Mouse (Mus musculus) midbrain, postnatal 0 days (tissue): ENCODE results near the gene Eif3l. TPM values are rescaled to one million over a fixed set of nuclear protein-coding genes. Genes with fewer than 3 reads are reported as not detected.
"Not testable (repeated sequence)": the region's sequence is repeated elsewhere in the genome, so short reads cannot be mapped to it uniquely, and the experiment has no call there.

ENCODE experiments used
- ATAC-seq: fragments of 200-750 bp; cut with Nextera tagmentation; 2 replicates; pipeline ENCODE4 v1.8.0; 2017; ENCODE audit warnings: moderate number of reproducible peaks, mild to moderate bottlenecking, moderate TSS enrichment, moderate library complexity; ENCODE audit not compliant: low FRiP score
- DNase-seq: peaks from one replicate; pipeline ENCODE4 v3.0.0-alpha.2; 2015; ENCODE audit warnings: low spot score
- H3K27ac ChIP-seq: fragments of 300-500 bp; sonication (generic); 2 replicates; pipeline ENCODE4 v1.5.1; 2014; ENCODE audit warnings: low read depth, mild to moderate bottlenecking, low read length, mixed read lengths
- H3K27me3 ChIP-seq: fragments of 300-500 bp; sonication (generic); 2 replicates; pipeline ENCODE4 v1.6.1; 2014; ENCODE audit warnings: low read length, control low read depth, mixed read lengths; ENCODE audit not compliant: insufficient read depth
- H3K36me3 ChIP-seq: fragments of 300-500 bp; sonication (generic); 2 replicates; pipeline ENCODE4 v1.6.1; 2014; ENCODE audit warnings: low read length, control low read depth, mixed read lengths; ENCODE audit not compliant: insufficient read depth
- H3K4me1 ChIP-seq: fragments of 300-500 bp; sonication (generic); 2 replicates; pipeline ENCODE4 v1.6.1; 2014; ENCODE audit warnings: mild to moderate bottlenecking, control low read depth, antibody characterized with exemption, low read length, mixed read lengths; ENCODE audit not compliant: insufficient read depth
- H3K4me2 ChIP-seq: fragments of 300-500 bp; sonication (generic); 2 replicates; pipeline ENCODE4 v1.6.1; 2014; ENCODE audit warnings: low read depth, mild to moderate bottlenecking, low read length, mixed read lengths; ENCODE audit not compliant: poor library complexity, severe bottlenecking
- H3K4me3 ChIP-seq: fragments of 300-500 bp; sonication (generic); 2 replicates; pipeline ENCODE4 v1.5.1; 2014; ENCODE audit warnings: low read depth, mild to moderate bottlenecking, low read length, moderate library complexity
- H3K9ac ChIP-seq: fragments of 300-500 bp; sonication (generic); replicated peaks from 2 replicates; pipeline ENCODE4 v1.6.1; 2014; ENCODE audit warnings: mild to moderate bottlenecking, low read length, moderate library complexity, mixed read lengths; ENCODE audit not compliant: poor library complexity, severe bottlenecking
- H3K9me3 ChIP-seq: fragments of 300-500 bp; sonication (generic); 2 replicates; pipeline ENCODE4 v1.6.1; 2016; ENCODE audit warnings: low read length, control low read depth
- CTCF ChIP-seq: IDR thresholded peaks from 2 replicates; pipeline ENCODE4 v1.5.1; 2016; ENCODE audit warnings: antibody characterized with exemption, mild to moderate bottlenecking
- WGBS: fragments of 180-500 bp; shearing (Covaris S2); extraction: QIAGEN DNeasy Blood & Tissue Kit; methylation state at CpG from one replicate; pipeline ENCODE4 v1.1.7; 2014; 5-methylcytosine and 5-hydroxymethylcytosine counted together
- polyA plus RNA-seq: library from polyadenylated mRNA; unstranded; fragments of >200 nt; fragmentation: Nextera tagmentation; extraction: Ambion mirVana; gene quantifications from 2 replicates; pipeline ENCODE4 v1.2.1, GENCODE M21; 2015
- total RNA-seq: library from RNA; depleted of rRNA; stranded (reverse); fragments of >200 nt; gene quantifications from 2 replicates; pipeline ENCODE4 v1.2.3, GENCODE M21; 2014

Eif3l gene
- total and polyA plus RNA-seq, 2 experiments from 2014 or later, result 168 to 197 TPM

- no peak for DNase-seq
- H3K4me1 ChIP-seq, result peaks cover 10% of the 10 kb centered on the region
- no peaks in the 10 kb centered on the region for H3K27me3 ChIP-seq
- no peaks in the 10 kb centered on the region for H3K36me3 ChIP-seq
- H3K4me3 ChIP-seq, result peak overlapping the region; percentile 74
- TF ChIP-seq CTCF, result no peak
- ATAC-seq, result no peak
- 24% methylated on average over 16 of the region's 16 CpGs for WGBS
- H3K9ac ChIP-seq, result peak overlapping the region; percentile 95
- H3K27ac ChIP-seq, result peak overlapping the region; percentile 88; the same call in 1 of the 2 replicates
- H3K9me3 ChIP-seq, result no peaks in the 10 kb centered on the region
- H3K4me2 ChIP-seq, result peak overlapping the region; percentile 97
Measured at GRCm38 (mm10) chr15:79028823-79029484, 46.0 kb upstream of the Eif3l start.

GRCm38 (mm10) chr15:79029519-79030241 lies 45.3 kb upstream of the Eif3l start:
- Histone ChIP-seq H3K27ac (no peak overlapping the region; the same call in 1 of the 2 replicates), H3K9me3 (no peaks in the 10 kb centered on the region), H3K27me3 (no peaks in the 10 kb centered on the region), H3K9ac (peak overlapping the region; percentile 46; the same call in 1 of the 2 replicates), H3K36me3 (no peaks in the 10 kb centered on the region), H3K4me3 (peak overlapping the region; percentile 74), H3K4me2 (peak overlapping the region; percentile 97), H3K4me1 (peaks cover 10% of the 10 kb centered on the region)
- no peak for TF ChIP-seq CTCF
- DNase-seq, result peak; percentile 44
- no peak for ATAC-seq
- whole genome bisulfite sequencing, result 9% methylated on average over 11 of the region's 11 CpGs

- Histone ChIP-seq H3K4me3 (peak overlapping the region; percentile 74), H3K9ac (peak overlapping the region; percentile 46), H3K9me3 (no peaks in the 10 kb centered on the region), H3K4me2 (peak overlapping the region; percentile 97), H3K27ac (no peak overlapping the region), H3K27me3 (no peaks in the 10 kb centered on the region), H3K4me1 (peaks cover 10% of the 10 kb centered on the region), H3K36me3 (no peaks in the 10 kb centered on the region)
- 1% methylated on average over 52 of the region's 52 CpGs for WGBS
- ATAC-seq, result peak; percentile 71
- peak; percentile 94 for DNase-seq
- no peak for TF ChIP-seq CTCF
Measured at GRCm38 (mm10) chr15:79030551-79031435, 44.2 kb upstream of the Eif3l start.

- WGBS, result 89% methylated on average over 5 of the region's 5 CpGs
- not testable (repeated sequence) for H3K9ac ChIP-seq, H3K27me3 ChIP-seq, H3K9me3 ChIP-seq, H3K4me3 ChIP-seq, H3K4me2 ChIP-seq, H3K4me1 ChIP-seq, H3K36me3 ChIP-seq, H3K27ac ChIP-seq, DNase-seq, ATAC-seq
Measured at GRCm38 (mm10) chr15:79031908-79032307, 43.1 kb upstream of the Eif3l start.

- Histone ChIP-seq H3K9me3 (no peaks in the 10 kb centered on the region), H3K27me3 (peaks cover 13% of the 10 kb centered on the region), H3K9ac (no peak overlapping the region), H3K4me2 (no peak overlapping the region), H3K27ac (no peak overlapping the region), H3K36me3 (0 out of 2 replicates have a peak, but pooled peaks cover 6% of the 10 kb centered on the region), H3K4me1 (no peaks in the 10 kb centered on the region; the same call in 1 of the 2 replicates), H3K4me3 (no peak overlapping the region)
- 17% methylated on average over 14 of the region's 14 CpGs for WGBS
- ATAC-seq (no peak), DNase-seq (peak; percentile 74)
- TF ChIP-seq CTCF, result peak; percentile 78
Measured at GRCm38 (mm10) chr15:79037913-79038328, 37.1 kb upstream of the Eif3l start.
